Mouse (Mus musculus): Measurements from ENCODE around the gene Gls.

GRCm38 (mm10) chr1:52140534-52140933 lies 92.5 kb downstream of the Gls start:
- no peak for TF ChIP-seq POLR2A (IDR thresholded peaks at IDR 0.05; ENCODE audit: extremely low read depth, insufficient read depth, low read length)
- no peak for TF ChIP-seq CTCF (IDR thresholded peaks at IDR 0.05; ENCODE audit: extremely low read depth, insufficient read depth, low read length)

Measured in cortical plate, adult 2 months (tissue).